Mouse (Mus musculus): ENCODE data around the gene Orai2. TPM values are rescaled to one million over a fixed set of nuclear protein-coding genes. Genes with fewer than 3 reads are reported as not detected.
A peak's percentile ranks its signal among the peaks of the same experiment; 100 is the strongest.

The Orai2 gene
- total and polyA plus RNA-seq, 3 experiments, result 33.6 to 35.7 TPM; not detected in 1

DNA sequence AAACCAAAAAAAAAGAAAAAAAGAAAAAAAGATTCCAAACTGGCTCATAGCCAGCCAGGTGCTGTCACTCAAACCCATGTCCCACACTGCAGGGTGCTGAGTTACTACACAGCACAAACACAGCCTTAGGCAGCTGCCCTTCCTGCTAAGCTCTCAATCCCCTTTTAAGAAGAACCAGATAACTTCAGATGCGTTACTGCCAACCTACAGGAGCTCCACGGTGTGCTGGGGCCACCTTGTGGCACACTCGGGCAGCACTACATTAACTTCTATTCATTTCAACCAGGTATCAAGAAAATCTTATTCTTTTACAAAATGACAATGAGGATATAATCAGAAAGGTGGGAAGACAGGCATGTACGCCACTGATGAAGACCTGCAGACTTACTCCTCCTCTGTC, 16.2 kb upstream of the Orai2 start:
- no peak overlapping the region for H3K9ac ChIP-seq (ENCODE audit: control insufficient read depth, low read depth, low read length, poor library complexity, severe bottlenecking)
- H3K27ac ChIP-seq (ENCODE audit: control insufficient read depth, low read depth, low read length), result no peak overlapping the region
- peaks cover 10 to 21% of the 10 kb centered on the region in 2 experiments for H3K4me1 ChIP-seq (ENCODE audit: control insufficient read depth in 1 of 2, insufficient read depth in 2 of 2, low read length in 2 of 2)
- H3K4me3 ChIP-seq (ENCODE audit: control insufficient read depth in 1 of 2, insufficient read depth in 1 of 2, low read depth in 2 of 2, low read length in 2 of 2), result no peak overlapping the region
- H3K36me3 ChIP-seq (ENCODE audit: control insufficient read depth in 1 of 2, insufficient read depth in 2 of 2, low read length in 2 of 2), result peaks cover 13 to 19% of the 10 kb centered on the region in 2 experiments
- H3K79me2 ChIP-seq (ENCODE audit: control insufficient read depth, insufficient read depth, low read length, poor library complexity), result no peaks in the 10 kb centered on the region
- peak; percentile 77 for DNase-seq (ENCODE audit: low read depth, low spot score)
- H3K27me3 ChIP-seq (ENCODE audit: control insufficient read depth in 1 of 2, insufficient read depth in 2 of 2, low read length in 2 of 2), result no peaks in the 10 kb centered on the region
- no peaks in the 10 kb centered on the region for H3K9me3 ChIP-seq (replicated peaks; ENCODE audit: insufficient read depth, low read length)
- TF ChIP-seq GABPA (IDR thresholded peaks at IDR 0.05; ENCODE audit: low read depth, low read length) (no peak), MEF2A (IDR thresholded peaks at IDR 0.05; ENCODE audit: extremely low read depth, insufficient replicate concordance, low read depth, low read length, poor library complexity, severe bottlenecking) (no peak), USF1 (IDR thresholded peaks at IDR 0.05; ENCODE audit: low read depth, low read length) (no peak), MAZ (IDR thresholded peaks at IDR 0.05; ENCODE audit: low read depth, low read length) (peak; percentile 45; the same call in 1 of the 2 replicates), NRF1 (IDR thresholded peaks at IDR 0.05; ENCODE audit: insufficient read depth, low read depth, low read length, poor library complexity, severe bottlenecking) (no peak), SIN3A (IDR thresholded peaks at IDR 0.05; ENCODE audit: low read length) (peak; percentile 75), SMC3 (IDR thresholded peaks at IDR 0.05; ENCODE audit: low read depth, low read length) (peak; percentile 89), HCFC1 (IDR thresholded peaks at IDR 0.05; ENCODE audit: low read depth, low read length) (peak; percentile 45; the same call in 1 of the 2 replicates), GATA1 (IDR thresholded peaks at IDR 0.05; ENCODE audit: low read depth, low read length) (no peak), MAX (IDR thresholded peaks at IDR 0.05; ENCODE audit: low read length) (no peak), POLR2AphosphoS2 (IDR thresholded peaks at IDR 0.05; ENCODE audit: low read length) (no peak), NELFE (IDR thresholded peaks at IDR 0.05; ENCODE audit: low read depth, low read length) (no peak), UBTF (IDR thresholded peaks at IDR 0.05; ENCODE audit: borderline replicate concordance, insufficient read depth, low read depth, low read length) (no peak), MYC (IDR thresholded peaks at IDR 0.05; ENCODE audit: low read depth, low read length) (0 out of 2 replicates have a peak, but pooled peaks have one; percentile 15), ZKSCAN1 (IDR thresholded peaks at IDR 0.05; ENCODE audit: low read depth, low read length) (0 out of 2 replicates have a peak, but pooled peaks have one; percentile 31), ZC3H11A (IDR thresholded peaks at IDR 0.05; ENCODE audit: low read depth, low read length) (peak; percentile 90), MYB (IDR thresholded peaks at IDR 0.05; ENCODE audit: low read depth, low read length) (no peak), RAD21 (IDR thresholded peaks at IDR 0.05; ENCODE audit: low read depth, low read length) (peak; percentile 96), MXI1 (IDR thresholded peaks at IDR 0.05; ENCODE audit: low read depth, low read length) (peak; percentile 69), ZNF384 (IDR thresholded peaks at IDR 0.05; ENCODE audit: low read depth, low read length) (peak; percentile 46), ETS1 (IDR thresholded peaks at IDR 0.05; ENCODE audit: low read depth, low read length) (no peak), TAL1 (IDR thresholded peaks at IDR 0.05; ENCODE audit: low read length) (no peak), POLR2AphosphoS5 (IDR thresholded peaks at IDR 0.05; ENCODE audit: borderline replicate concordance, low read depth, low read length) (no peak), JUND (IDR thresholded peaks at IDR 0.05; ENCODE audit: low read depth, low read length) (no peak), RCOR1 (IDR thresholded peaks at IDR 0.05; ENCODE audit: low read depth, low read length) (no peak), POLR2A (IDR thresholded peaks at IDR 0.05; ENCODE audit: control insufficient read depth in 1 of 2, insufficient read depth in 1 of 2, low read depth in 1 of 2, low read length in 2 of 2, poor library complexity in 1 of 2) (no peak), CTCF (IDR thresholded peaks at IDR 0.05 in 2 of 3, conservative IDR thresholded peaks at IDR 0.05 in 1 of 3; ENCODE audit: control insufficient read depth in 1 of 3, insufficient read depth in 1 of 3, low read depth in 2 of 3, low read length in 3 of 3, poor library complexity in 1 of 3, severe bottlenecking in 1 of 3) (peak; percentile 80 to 98 (median 85)), BHLHE40 (IDR thresholded peaks at IDR 0.05; ENCODE audit: borderline replicate concordance, low read depth, low read length) (peak; percentile 63; the same call in 1 of the 2 replicates), TBP (IDR thresholded peaks at IDR 0.05; ENCODE audit: low read depth, low read length) (no peak), CHD1 (IDR thresholded peaks at IDR 0.05; ENCODE audit: low read depth, low read length) (no peak), KAT2A (conservative IDR thresholded peaks at IDR 0.05; ENCODE audit: low read depth, low read length) (no peak), USF2 (IDR thresholded peaks at IDR 0.05; ENCODE audit: borderline replicate concordance in 1 of 2, insufficient read depth in 1 of 2, low read depth in 1 of 2, low read length in 2 of 2) (no peak), EP300 (IDR thresholded peaks at IDR 0.05; ENCODE audit: low read depth in 1 of 2, low read length in 2 of 2) (0 out of 4 replicates have a peak, but pooled peaks of 1 of the 2 experiments have one; percentile 7), TCF12 (IDR thresholded peaks at IDR 0.05; ENCODE audit: low read depth, low read length) (no peak), MAFK (IDR thresholded peaks at IDR 0.05; ENCODE audit: borderline replicate concordance, low read depth, low read length) (no peak), E2F4 (IDR thresholded peaks at IDR 0.05; ENCODE audit: borderline replicate concordance, low read depth, low read length) (no peak), ELF1 (IDR thresholded peaks at IDR 0.05; ENCODE audit: low read depth, low read length) (no peak)

Measured in MEL (cell line).